Mouse (Mus musculus) c-Kit-positive CD71-positive TER-119-negative erythroid progenitor cells, embryonic 14.5 days (primary cell): ENCODE measurements around the gene Adssl1.

Experiments
- DNase-seq: peaks from one replicate; pipeline ENCODE4 v3.0.0-alpha.2; 2013; ENCODE audit warnings: low read depth

Gene Adssl1

GRCm38 (mm10) chr12:112619686-112620353, at the start of gene Adssl1:
TSS of gene Adssl1 (plus strand) at chr12:112620045.
- no peak for DNase-seq

- no peak for DNase-seq
Observed at GRCm38 (mm10) chr12:112570160-112570559, 49.7 kb upstream of the Adssl1 start.

GRCm38 (mm10) chr12:112571064-112571463, 48.8 kb upstream of the Adssl1 start:
- DNase-seq = no peak

GRCm38 (mm10) chr12:112575274-112575986, 44.4 kb upstream of the Adssl1 start:
- no peak for DNase-seq

- DNase-seq = no peak
Observed at GRCm38 (mm10) chr12:112576341-112576740, 43.5 kb upstream of the Adssl1 start.

GRCm38 (mm10) chr12:112576749-112577148, 43.1 kb upstream of the Adssl1 start:
- DNase-seq = no peak

- DNase-seq = no peak
Observed at GRCm38 (mm10) chr12:112578296-112579090, 41.4 kb upstream of the Adssl1 start.

- no peak for DNase-seq
Observed at GRCm38 (mm10) chr12:112579430-112579829, 40.4 kb upstream of the Adssl1 start.

- no peak for DNase-seq
Observed at GRCm38 (mm10) chr12:112579926-112580325, 39.9 kb upstream of the Adssl1 start.

GRCm38 (mm10) chr12:112581113-112581512, 38.7 kb upstream of the Adssl1 start:
- no peak for DNase-seq

GRCm38 (mm10) chr12:112584954-112585353, 34.9 kb upstream of the Adssl1 start:
- DNase-seq = no peak

- no peak for DNase-seq
Observed at GRCm38 (mm10) chr12:112585924-112586538, 33.8 kb upstream of the Adssl1 start.

GRCm38 (mm10) chr12:112587125-112588124, 32.4 kb upstream of the Adssl1 start:
- DNase-seq = no peak

- no peak for DNase-seq
Observed at GRCm38 (mm10) chr12:112588426-112589256, 31.2 kb upstream of the Adssl1 start, which contains the start of gene Inf2. TSS of gene Inf2 (plus strand) at chr12:112588784.

- DNase-seq = no peak
Observed at GRCm38 (mm10) chr12:112589491-112590191, 30.2 kb upstream of the Adssl1 start.

GRCm38 (mm10) chr12:112590566-112591239, 29.1 kb upstream of the Adssl1 start:
- no peak for DNase-seq

GRCm38 (mm10) chr12:112591240-112591639, 28.6 kb upstream of the Adssl1 start:
- no peak for DNase-seq

GRCm38 (mm10) chr12:112591730-112592129, 28.1 kb upstream of the Adssl1 start:
- no peak for DNase-seq
